Mouse (Mus musculus) hindlimb bud, embryonic 11.5 days (tissue): ENCODE results near the gene Gm20390.

ENCODE experiments used
- DNase-seq: peaks from one replicate; pipeline ENCODE4 v3.0.0-alpha.2; 2012; ENCODE audit warnings: low read depth, low spot score; ENCODE audit errors: extremely low spot score

The Gm20390 gene

GRCm38 (mm10) chr11:93968005-93968847, at the start of gene Gm20390, which contains the start of gene Nme1:
Gm20390 (minus strand) TSS chr11:93968293.
Nme1 (minus strand) TSS chr11:93968521.
- DNase-seq: peak; percentile 93

- no peak for DNase-seq
Observed at GRCm38 (mm10) chr11:94003346-94003745, 35.3 kb upstream of the Gm20390 start.

- DNase-seq: no peak
Observed at GRCm38 (mm10) chr11:93999276-93999675, 31.2 kb upstream of the Gm20390 start.

- DNase-seq: no peak
Observed at GRCm38 (mm10) chr11:93997141-93997775, 29.2 kb upstream of the Gm20390 start.

GRCm38 (mm10) chr11:93996306-93997140, 28.4 kb upstream of the Gm20390 start:
- DNase-seq: no peak

GRCm38 (mm10) chr11:93995720-93996305, 27.7 kb upstream of the Gm20390 start, which contains the start of gene Spag9:
Spag9 (plus strand) TSS chr11:93996091.
- peak; percentile 66 for DNase-seq

GRCm38 (mm10) chr11:93995111-93995719, 27.1 kb upstream of the Gm20390 start:
- no peak for DNase-seq

- DNase-seq: no peak
Observed at GRCm38 (mm10) chr11:93994531-93994930, 26.4 kb upstream of the Gm20390 start.

- DNase-seq: no peak
Observed at GRCm38 (mm10) chr11:93988328-93989062, 20.4 kb upstream of the Gm20390 start.

- no peak for DNase-seq
Observed at GRCm38 (mm10) chr11:93987625-93988327, 19.7 kb upstream of the Gm20390 start.

- no peak for DNase-seq
Observed at GRCm38 (mm10) chr11:93987026-93987425, 18.9 kb upstream of the Gm20390 start.

GRCm38 (mm10) chr11:93986298-93986697, 18.2 kb upstream of the Gm20390 start:
- no peak for DNase-seq

- no peak for DNase-seq
Observed at GRCm38 (mm10) chr11:93985265-93985664, 17.2 kb upstream of the Gm20390 start.

GRCm38 (mm10) chr11:93984619-93985018, 16.5 kb upstream of the Gm20390 start:
- no peak for DNase-seq

- no peak for DNase-seq
Observed at GRCm38 (mm10) chr11:93979502-93980049, 11.5 kb upstream of the Gm20390 start.

- DNase-seq: no peak
Observed at GRCm38 (mm10) chr11:93972951-93973350, 4.9 kb upstream of the Gm20390 start.

- DNase-seq: no peak
Observed at GRCm38 (mm10) chr11:93969799-93970198, 1.7 kb upstream of the Gm20390 start.

GRCm38 (mm10) chr11:93969171-93969570, 1.1 kb upstream of the Gm20390 start:
- no peak for DNase-seq

- DNase-seq: no peak
Observed at GRCm38 (mm10) chr11:93968848-93969128, 695 bp upstream of the Gm20390 start.
